Mouse (Mus musculus) kidney, adult 2 months (tissue): Measurements from ENCODE around the gene Pptc7.

Experiments
- CTCF ChIP-seq: fragments of 200-500 bp; conservative IDR thresholded peaks from 2 replicates; pipeline ENCODE4 v1.5.1; 2011; ENCODE audit warnings: low read depth, mild to moderate bottlenecking, control low read depth, low read length, moderate library complexity, mixed read lengths; ENCODE audit not compliant: insufficient read depth, insufficient read length
- POLR2A ChIP-seq: fragments of 200-500 bp; IDR thresholded peaks from one replicate; pipeline ENCODE4 v1.6.1; 2011; ENCODE audit warnings: low read depth, low read length, control low read depth

- TF ChIP-seq CTCF (no peak), POLR2A (no peak)
Observed at GRCm38 (mm10) chr5:122303937-122304336, 19.8 kb downstream of the Pptc7 start.
